Mouse (Mus musculus) ES-E14 (cell line): ENCODE results near the gene Dnm1. TPM values are rescaled to one million over a fixed set of nuclear protein-coding genes. Genes with fewer than 3 reads are reported as not detected.

ENCODE experiments used
- DNase-seq: peaks from one replicate; pipeline ENCODE4 v3.0.0-alpha.2; 2013; ENCODE audit warnings: low read depth, low spot score
- H3K27ac ChIP-seq: 2 replicates; pipeline ENCODE4 v1.5.1; 2012; ENCODE audit warnings: low read depth, mild to moderate bottlenecking, low read length, moderate library complexity, mixed read lengths; ENCODE audit not compliant: poor library complexity, insufficient read depth, severe bottlenecking
- H3K36me3 ChIP-seq: 2 replicates; pipeline ENCODE4 v1.6.1; 2012; ENCODE audit warnings: mild to moderate bottlenecking, low read length, moderate library complexity, mixed read lengths; ENCODE audit not compliant: control insufficient read depth, poor library complexity, insufficient read depth, severe bottlenecking
- H3K4me1 ChIP-seq, 2 experiments: fragments of 150-350 bp in 1 of 2; sonication (generic) in 1 of 2; 2 replicates each; pipeline ENCODE4 v1.6.1; 2012; ENCODE audit warnings: low read length in 2 of 2, mild to moderate bottlenecking in 1 of 2, mixed read lengths in 1 of 2; ENCODE audit not compliant: control insufficient read depth in 2 of 2, insufficient read depth in 2 of 2, poor library complexity in 1 of 2
- H3K4me3 ChIP-seq, 2 experiments: fragments of 150-350 bp in 1 of 2; sonication (generic) in 1 of 2; 2 replicates each; pipeline ENCODE4 v1.5.1; 2012; ENCODE audit warnings: low read length in 2 of 2, low read depth in 1 of 2, mild to moderate bottlenecking in 1 of 2, mixed read lengths in 1 of 2; ENCODE audit not compliant: insufficient read depth in 1 of 2, poor library complexity in 1 of 2, severe bottlenecking in 1 of 2
- H3K9ac ChIP-seq: 2 replicates; pipeline ENCODE4 v1.6.1; 2012; ENCODE audit warnings: low read depth, mild to moderate bottlenecking, low read length, mixed read lengths; ENCODE audit not compliant: poor library complexity, insufficient read depth, severe bottlenecking
- H3K9me3 ChIP-seq: fragments of 150-350 bp; sonication (generic); 2 replicates; pipeline ENCODE4 v1.6.1; 2012; ENCODE audit warnings: low read depth, mild to moderate bottlenecking, low read length; ENCODE audit not compliant: control insufficient read depth, insufficient read depth
- CHD2 ChIP-seq: IDR thresholded peaks from 2 replicates; pipeline ENCODE4 v1.6.1; 2014; ENCODE audit warnings: mild to moderate bottlenecking, low read depth, low read length, inconsistent platforms
- HCFC1 ChIP-seq: IDR thresholded peaks from 2 replicates; pipeline ENCODE4 v1.6.1; 2012; ENCODE audit warnings: low read length, inconsistent platforms, borderline replicate concordance; ENCODE audit not compliant: insufficient read depth
- MAFK ChIP-seq: IDR thresholded peaks from 2 replicates; pipeline ENCODE4 v1.6.1; 2014; ENCODE audit warnings: mild to moderate bottlenecking, low read depth, low read length, inconsistent platforms; ENCODE audit not compliant: insufficient read depth
- ZC3H11A ChIP-seq: IDR thresholded peaks from 2 replicates; pipeline ENCODE4 v1.6.1; 2012; ENCODE audit warnings: low read depth, mild to moderate bottlenecking, inconsistent platforms, low read length, borderline replicate concordance
- ZNF384 ChIP-seq: IDR thresholded peaks from 2 replicates; pipeline ENCODE4 v1.6.1; 2012; ENCODE audit warnings: low read depth, low read length, inconsistent platforms
- in situ Hi-C, 2 experiments: fragments of 600-800 bp; cut with MboI; formaldehyde crosslinking; loops; one replicate each; pipeline ENCODE4 v1.15.1; 2025; ENCODE audit warnings: low sequenced_read_pairs in 2 of 2, inconsistent platforms in 1 of 2; ENCODE audit not compliant: unreplicated experiment in 2 of 2
- total RNA-seq: library from RNA; depleted of rRNA; stranded (reverse); fragments of 300-350 nt; gene quantifications from 2 replicates; pipeline ENCODE4 v1.2.3, GENCODE M21; 2012

Dnm1 gene
- total RNA-seq, 1 experiment = 1.5 TPM

- TF ChIP-seq HCFC1 (no peak), CHD2 (no peak), ZC3H11A (no peak), MAFK (no peak), ZNF384 (no peak)
- Histone ChIP-seq H3K9me3 (no peaks in the 10 kb centered on the region), H3K27ac (no peak overlapping the region), H3K4me1 (peaks cover 0 to 15% of the 10 kb centered on the region in 2 experiments; a peak in 2 of 4 replicates), H3K4me3 (peak overlapping the region; percentile 78 to 85), H3K36me3 (no peaks in the 10 kb centered on the region), H3K9ac (peak overlapping the region; percentile 78; the same call in 1 of the 2 replicates)
- in situ Hi-C loops = no loop called here
- peak; percentile 13 for DNase-seq
Observed at GRCm38 (mm10) chr2:32394973-32395372, 41.8 kb upstream of the Dnm1 start.

- Histone ChIP-seq H3K36me3 (no peaks in the 10 kb centered on the region), H3K9me3 (no peaks in the 10 kb centered on the region), H3K4me1 (peaks cover 0 to 9% of the 10 kb centered on the region in 2 experiments; a peak in 2 of 4 replicates), H3K9ac (no peak overlapping the region), H3K27ac (no peak overlapping the region), H3K4me3 (no peak overlapping the region)
- TF ChIP-seq HCFC1 (no peak), CHD2 (no peak), MAFK (no peak), ZC3H11A (no peak), ZNF384 (no peak)
- in situ Hi-C loops = no loop called here
- no peak for DNase-seq
Observed at GRCm38 (mm10) chr2:32392063-32392462, 38.9 kb upstream of the Dnm1 start.

- TF ChIP-seq ZC3H11A = no peak
- no peak for TF ChIP-seq MAFK
- TF ChIP-seq ZNF384 = no peak
- no peak for TF ChIP-seq HCFC1
- TF ChIP-seq CHD2 = no peak
- peak; percentile 30 for DNase-seq
- Histone ChIP-seq H3K4me3 (peak overlapping the region in 1 of 2 experiments; percentile 11; a peak in 2 of 4 replicates), H3K4me1 (peaks cover 0 to 6% of the 10 kb centered on the region in 2 experiments; a peak in 2 of 4 replicates), H3K9ac (peak overlapping the region; percentile 16; the same call in 1 of the 2 replicates), H3K36me3 (no peaks in the 10 kb centered on the region), H3K9me3 (no peaks in the 10 kb centered on the region), H3K27ac (no peak overlapping the region)
- in situ Hi-C loops = no loop called here
Observed at GRCm38 (mm10) chr2:32390871-32391270, 37.7 kb upstream of the Dnm1 start.

GRCm38 (mm10) chr2:32389157-32389556 is 36.0 kb upstream of the Dnm1 start:
- no peaks in the 10 kb centered on the region for H3K36me3 ChIP-seq
- H3K9ac ChIP-seq = no peak overlapping the region
- no peak for DNase-seq
- no peaks in the 10 kb centered on the region for H3K9me3 ChIP-seq
- no peak overlapping the region for H3K27ac ChIP-seq
- TF ChIP-seq ZC3H11A (no peak), CHD2 (no peak), ZNF384 (no peak), MAFK (no peak), HCFC1 (no peak)
- in situ Hi-C loops = no loop called here
- H3K4me3 ChIP-seq = no peak overlapping the region
- H3K4me1 ChIP-seq = peaks cover 0 to 6% of the 10 kb centered on the region in 2 experiments; a peak in 2 of 4 replicates
